Mouse (Mus musculus) frontal cortex, postnatal 14 days (tissue): ENCODE measurements at regions not wholly inside any gene's neighbourhood (a gene's known extent, or its start where the extent isn't known, plus 50 kb on each side); places are given as distances from the start of the nearest gene placed in this dataset.

Source experiments
- DNase-seq, 2 experiments: peaks; one replicate each; pipeline ENCODE4 v3.0.0; 2022; ENCODE audit warnings: low spot score in 2 of 2

- peak in 1 of 2 experiments; percentile 35 for DNase-seq
Observed at GRCm38 (mm10) chr8:27677143-27678106, 230.0 kb downstream of the Poteg start.

- DNase-seq = peak in 1 of 2 experiments; percentile 41
Observed at GRCm38 (mm10) chr8:27679164-27679563, 231.7 kb downstream of the Poteg start.

GRCm38 (mm10) chr8:27721988-27722387 lies 274.5 kb downstream of the Poteg start:
- no peak for DNase-seq

GRCm38 (mm10) chr8:27770296-27770695 lies 322.8 kb downstream of the Poteg start:
- DNase-seq = no peak

- DNase-seq = no peak
Observed at GRCm38 (mm10) chr8:27770803-27771202, 323.3 kb downstream of the Poteg start.

GRCm38 (mm10) chr8:27771250-27771649 lies 323.8 kb downstream of the Poteg start:
- no peak for DNase-seq

- DNase-seq = no peak
Observed at GRCm38 (mm10) chr8:27778982-27779381, 331.5 kb downstream of the Poteg start.
